8 mouse cellular contexts compared by ENCODE assay signal in the genomic region with DNA sequence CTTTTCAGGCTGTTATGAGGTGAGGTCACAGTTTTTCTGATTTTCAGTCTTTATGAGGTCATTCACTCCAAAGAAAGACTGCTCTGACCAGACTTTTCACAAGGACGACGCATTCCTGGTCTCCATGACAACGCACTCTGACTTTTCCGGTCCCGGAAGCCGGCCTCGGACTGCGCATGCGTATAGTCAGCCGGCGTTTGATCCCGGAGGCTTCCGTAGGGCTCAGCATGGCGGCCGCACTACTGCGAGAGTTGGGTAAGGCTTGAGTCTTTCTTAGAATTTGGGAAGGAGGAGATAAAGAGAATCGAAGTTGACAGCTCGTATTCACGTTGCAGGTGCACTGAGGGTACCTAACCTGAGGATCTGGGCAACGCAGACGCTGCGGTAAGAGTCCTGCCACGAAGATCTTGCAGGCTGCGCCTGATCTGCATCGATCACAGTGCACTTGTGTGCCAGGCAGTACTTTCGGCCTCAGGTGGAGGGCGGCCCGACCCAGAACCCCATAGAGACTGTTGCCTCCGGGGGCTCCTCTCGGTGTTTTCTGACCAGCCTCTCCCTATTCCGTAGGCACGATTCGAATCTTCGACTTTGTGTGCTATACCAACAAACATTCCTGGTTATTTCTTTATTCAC. TPM values are rescaled to one million over a fixed set of nuclear protein-coding genes. Genes with fewer than 3 reads are reported as not detected.
DNase-seq lines count a peak whose midpoint lies in the region; ATAC-seq lines count a peak whose summit lies in the region.

Gene Mrpl22 (plus strand): TSS at position 203 of the 633 bp plus-strand sequence.

- peak within 1 kb of the TSS; percentile 74 for H3K4me3 ChIP-seq in lung, embryonic 16.5 days (ENCODE audit: low read length)

- H3K36me3 ChIP-seq in lung, embryonic 16.5 days (ENCODE audit: control insufficient read depth, insufficient read depth, low read length), result peaks cover 11% of the 10 kb centered on the region

- H3K4me1 ChIP-seq in lung, embryonic 16.5 days (replicated peaks; ENCODE audit: control insufficient read depth, insufficient read depth, low read length), result peaks cover 14% of the 10 kb centered on the region

- H3K9me3 ChIP-seq in lung, embryonic 16.5 days (ENCODE audit: control insufficient read depth, low read length), result no peaks in the 10 kb centered on the region

- under 1% methylated on average over 34 of the region's 34 CpGs for WGBS in lung, embryonic 16.5 days

- H3K4me2 ChIP-seq in lung, embryonic 16.5 days (ENCODE audit: low read depth, low read length), result peak within 1 kb of the TSS; percentile 60

- H3K9ac ChIP-seq in lung, embryonic 16.5 days (ENCODE audit: low read length), result peak within 1 kb of the TSS; percentile 79

- no peaks in the 10 kb centered on the region for H3K27me3 ChIP-seq in lung, embryonic 16.5 days (ENCODE audit: control insufficient read depth, insufficient read depth, low read depth, low read length)

- ATAC-seq in hematopoietic stem cell, adult 5-6 weeks (replicated peaks in 1 of 2; ENCODE audit: insufficient read depth in 1 of 2, low FRiP score in 2 of 2, low TSS enrichment in 1 of 2, low read depth in 1 of 2, poor library complexity in 2 of 2, severe bottlenecking in 2 of 2), result peak; percentile 74 to 90
- ATAC-seq in lung, embryonic 16.5 days (ENCODE audit: low read depth), result peak; percentile 87

- DNase-seq in MEL-GATA-1-ER (ENCODE audit: extremely low read depth, low read depth), result peak; percentile 88
- DNase-seq in cerebellum, adult 8-10 months, result peak; percentile 95
- peak; percentile 99 for DNase-seq in forelimb bud, embryonic 11.5 days (ENCODE audit: low read depth, low spot score)
- DNase-seq in layer of hippocampus, adult 9-10 months (ENCODE audit: low spot score), result peak; percentile 87
- peak; percentile 91 for DNase-seq in ovary, postnatal 10 days (ENCODE audit: low spot score)
- DNase-seq in thymus, postnatal 10 days (ENCODE audit: low spot score in 2 of 2), result peak; percentile 92 to 98

- H3K27ac ChIP-seq in lung, embryonic 16.5 days (ENCODE audit: low read length), result peak within 1 kb of the TSS; percentile 37; the same call in 1 of the 2 replicates

RNA-seq across cellular contexts. Expression of gene Mrpl22, which starts in this region (rescaled TPM):
- 57.3 and 68.1 TPM in 2 replicates for total RNA-seq in hematopoietic stem cell, adult 5-6 weeks (2017)
- polyA plus RNA-seq in lung, embryonic 16.5 days (2015; fragmentation: Nextera tagmentation; extraction: Ambion mirVana), result 108 and 109 TPM in 2 replicates

Comparison
In these comparisons a context has a peak if more than half of its experiments do, and no peak if none do; other contexts are left out.
1. Peak in every context shown above with its lines: DNase-seq, ATAC-seq, H3K4me3 ChIP-seq and H3K27ac ChIP-seq.